Mouse (Mus musculus): ENCODE measurements at regions not wholly inside any gene's neighbourhood (a gene's known extent, or its start where the extent isn't known, plus 50 kb on each side); places are given as distances from the start of the nearest gene placed in this dataset.
"Not testable (repeated sequence)": the region's sequence is repeated elsewhere in the genome, so short reads cannot be mapped to it uniquely, and the experiment has no call there.

DNA sequence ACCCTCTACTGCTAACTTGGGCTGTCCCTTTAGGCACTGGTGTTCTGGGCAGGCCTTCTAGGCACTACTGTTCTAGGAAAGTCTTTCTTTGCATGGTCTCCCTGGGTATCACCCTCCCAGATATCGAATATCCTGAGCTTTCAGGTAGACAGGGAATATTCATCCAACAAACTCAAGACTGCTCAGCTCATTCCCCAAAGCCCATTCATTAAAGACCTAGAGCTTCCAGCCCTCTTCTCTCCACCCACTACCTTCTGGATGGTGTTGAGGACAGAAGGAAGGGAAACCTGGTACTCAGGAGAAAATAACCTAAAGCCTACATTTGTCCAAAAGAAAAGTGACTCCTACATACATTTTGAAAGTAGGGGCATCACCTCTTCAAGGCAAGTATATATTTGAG lies 420.0 kb downstream of the Tcerg1l start:
- in situ Hi-C loops (cut with MseI, MboI) = no loop called here

DNA sequence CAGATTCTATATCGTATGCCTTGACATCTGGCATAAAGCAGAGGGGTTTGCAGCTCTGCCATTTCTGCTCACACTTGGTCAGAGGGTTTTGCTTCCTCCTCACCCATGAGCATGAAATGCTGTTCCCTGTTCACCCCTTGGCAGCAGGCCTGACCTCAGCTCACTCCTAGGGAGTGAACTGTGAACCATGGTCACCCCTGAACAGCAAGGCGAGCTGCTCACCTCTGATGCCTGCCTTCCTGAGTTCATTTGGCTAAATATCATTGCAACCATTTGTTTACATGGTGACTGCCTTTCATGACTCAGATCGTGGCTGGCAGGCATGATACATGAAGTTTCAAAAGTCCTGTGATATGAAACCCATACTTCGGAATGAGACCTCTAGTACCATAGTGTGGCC lies 418.2 kb downstream of the Tcerg1l start:
- in situ Hi-C loops (cut with MseI, MboI) = no loop called here

DNA sequence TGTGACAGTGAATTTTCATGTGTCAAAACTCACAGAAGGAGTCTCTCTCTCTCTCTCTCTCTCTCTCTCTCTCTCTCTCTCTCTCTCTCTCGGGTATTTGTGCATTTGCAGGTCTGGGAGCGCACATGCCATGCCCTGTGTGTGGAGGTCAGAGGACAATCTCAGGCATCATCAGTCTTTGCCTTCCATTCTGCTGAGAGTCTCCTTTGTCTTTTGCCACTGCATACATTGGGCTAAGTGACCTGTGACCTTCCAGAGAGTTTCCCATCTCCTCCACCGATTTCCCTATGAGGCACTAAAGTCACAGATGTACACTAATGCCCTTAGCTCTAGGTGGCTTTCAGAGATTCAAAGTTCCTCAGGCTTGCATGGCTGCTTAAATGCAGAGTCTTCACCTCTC lies 391.7 kb downstream of the Tcerg1l start:
- in situ Hi-C loops (cut with MseI, MboI) = no loop called here

GRCm38 (mm10) chr7:138006971-138007370 lies 390.6 kb downstream of the Tcerg1l start:
- in situ Hi-C loops (cut with MseI, MboI) = no loop called here

- in situ Hi-C loops (cut with MseI, MboI) = no loop called here
Measured at GRCm38 (mm10) chr7:138008601-138009000, 388.9 kb downstream of the Tcerg1l start.

GRCm38 (mm10) chr7:138024021-138024420 lies 373.5 kb downstream of the Tcerg1l start:
- in situ Hi-C loops (cut with MseI, MboI) = not testable (repeated sequence)

DNA sequence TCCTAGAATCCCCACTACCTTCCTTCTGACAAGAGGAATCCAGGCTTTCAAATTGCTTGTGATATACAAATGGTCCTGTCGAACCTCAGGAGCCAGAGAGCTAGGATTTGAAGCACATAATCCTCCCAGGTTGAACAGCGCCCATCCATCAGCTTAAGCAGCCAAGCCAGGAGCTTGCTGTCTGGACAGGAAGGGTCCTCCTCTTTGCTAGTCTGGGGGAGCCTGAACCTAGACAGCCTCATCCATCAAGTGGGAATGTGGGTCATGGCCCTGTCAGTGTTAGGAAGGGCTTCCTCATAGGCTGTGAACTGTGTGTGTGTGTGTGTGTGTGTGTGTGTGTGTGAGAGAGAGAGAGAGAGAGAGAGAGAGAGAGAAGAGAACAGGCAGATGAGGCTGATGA lies 345.8 kb downstream of the Tcerg1l start:
- in situ Hi-C loops (cut with MseI, MboI) = no loop called here

DNA sequence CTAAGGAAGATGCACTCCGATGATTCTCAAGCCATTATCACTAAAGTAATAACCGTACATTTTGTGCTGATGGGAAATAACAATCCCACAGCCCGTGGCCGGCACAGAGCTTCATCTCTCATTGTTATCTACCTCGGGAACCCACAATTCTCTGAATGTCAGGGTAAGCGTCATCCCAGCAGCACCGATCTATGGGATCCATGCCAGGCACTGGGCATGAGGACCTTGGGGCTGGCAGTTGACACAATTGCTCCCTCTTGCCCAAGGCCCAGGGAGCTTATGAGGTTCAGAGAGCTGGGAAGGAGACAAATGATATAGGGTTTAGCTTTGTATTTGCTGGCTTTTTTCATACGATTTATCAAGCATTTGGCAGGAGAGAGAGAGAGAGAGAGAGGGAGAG lies 342.8 kb downstream of the Tcerg1l start:
- in situ Hi-C loops (cut with MseI, MboI) = no loop called here

DNA sequence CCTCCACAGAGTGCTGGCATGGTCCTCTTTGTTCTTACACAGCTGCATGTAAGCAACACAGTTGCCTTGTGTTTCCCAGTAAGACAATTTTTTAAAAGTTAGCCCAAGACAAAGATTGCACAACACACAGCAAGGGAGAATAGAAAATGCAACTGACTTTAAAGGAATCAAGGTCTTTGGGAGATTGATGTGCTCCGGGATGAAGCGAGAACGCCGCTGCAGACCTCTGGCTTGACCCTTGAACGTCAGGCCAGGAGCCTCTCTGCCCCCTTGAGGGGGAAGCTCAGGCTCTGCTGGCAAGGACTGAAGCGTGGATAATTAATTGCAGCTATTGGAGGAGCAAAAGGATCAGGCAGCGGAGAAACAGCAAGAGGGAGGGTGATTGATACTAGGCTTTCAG lies 336.4 kb downstream of the Tcerg1l start:
- in situ Hi-C loops (cut with MseI, MboI) = no loop called here

- in situ Hi-C loops (cut with MseI, MboI) = no loop called here
Measured at GRCm38 (mm10) chr7:138066921-138067320, 330.6 kb downstream of the Tcerg1l start.

DNA sequence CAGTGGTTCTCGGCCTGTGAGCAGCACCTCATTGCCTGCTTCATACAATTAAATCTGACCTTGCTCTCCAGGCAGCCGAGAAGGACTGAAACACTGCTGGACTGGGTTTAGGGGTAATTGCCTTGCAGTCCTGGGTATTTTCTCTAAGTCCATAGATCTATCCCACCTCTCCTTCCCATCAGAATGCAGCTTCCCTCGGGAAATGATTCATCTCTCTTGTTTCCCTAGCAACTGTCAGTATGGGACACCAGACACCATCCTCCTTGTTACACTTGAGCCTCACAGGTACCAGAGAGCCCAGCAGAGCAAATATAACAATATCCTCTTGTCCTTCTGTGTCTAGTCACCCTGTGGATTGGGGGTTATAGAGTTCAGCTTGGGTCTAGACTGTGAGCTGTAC lies 322.3 kb downstream of the Tcerg1l start:
- in situ Hi-C loops (cut with MseI, MboI) = no loop called here

- in situ Hi-C loops (cut with MseI, MboI) = no loop called here
Measured at GRCm38 (mm10) chr7:138083980-138084379, 313.6 kb downstream of the Tcerg1l start.

DNA sequence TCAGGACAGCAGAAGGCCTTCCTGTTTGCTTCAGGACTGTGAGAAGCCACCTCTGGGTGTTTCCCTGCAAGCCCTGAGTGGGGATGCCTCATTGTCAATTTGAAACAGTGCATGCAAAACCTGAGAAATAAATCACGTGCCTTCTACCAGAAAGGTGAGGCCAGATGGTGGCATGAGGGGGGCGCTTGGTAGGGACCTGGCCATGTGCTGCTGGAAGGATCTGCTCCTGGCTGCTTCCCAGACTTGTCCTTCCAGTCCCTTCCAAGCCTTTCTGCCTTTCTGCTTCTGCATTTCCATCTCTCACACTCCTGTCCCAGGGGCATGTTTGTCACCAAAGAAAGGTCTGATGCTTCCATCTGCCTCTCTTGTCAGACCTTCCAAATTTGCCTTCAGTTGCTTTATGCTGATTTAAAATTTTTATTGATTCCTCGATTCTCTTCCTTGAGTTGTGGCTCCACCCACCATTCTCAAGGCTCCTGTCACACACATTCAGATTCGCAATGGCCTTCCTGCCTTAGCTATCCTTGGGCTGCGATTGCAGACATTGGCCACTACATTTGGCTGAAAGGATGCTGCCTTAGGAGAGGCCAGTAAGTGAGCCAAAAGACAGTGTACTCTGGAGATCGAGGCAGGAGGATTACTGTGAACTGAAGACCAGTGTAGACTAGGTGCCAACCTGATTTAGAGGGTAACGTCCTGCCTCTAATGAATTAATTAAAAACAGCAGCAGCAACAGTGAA lies 289.9 kb downstream of the Tcerg1l start:
- in situ Hi-C loops (cut with MseI, MboI) = no loop called here

DNA sequence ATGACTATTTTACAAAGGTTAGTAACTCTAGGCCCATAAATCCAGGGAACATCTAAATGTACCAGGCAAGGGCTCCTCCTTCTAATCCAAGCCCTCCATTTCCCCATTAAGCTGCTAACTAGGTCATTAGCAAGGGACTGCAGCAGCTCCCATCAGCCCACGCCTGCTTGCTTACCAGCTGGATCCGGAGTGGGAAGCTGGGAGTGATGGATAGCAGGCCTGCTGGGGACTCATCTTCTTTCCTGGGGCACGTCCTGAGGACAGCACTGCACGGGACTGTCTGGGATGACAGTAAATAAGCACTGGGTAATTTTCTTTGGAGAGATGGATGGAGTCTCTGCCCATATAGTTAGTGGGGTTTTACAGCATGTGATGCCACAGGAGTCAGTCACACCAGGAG lies 276.0 kb downstream of the Tcerg1l start:
- in situ Hi-C loops (cut with MseI, MboI) = no loop called here

DNA sequence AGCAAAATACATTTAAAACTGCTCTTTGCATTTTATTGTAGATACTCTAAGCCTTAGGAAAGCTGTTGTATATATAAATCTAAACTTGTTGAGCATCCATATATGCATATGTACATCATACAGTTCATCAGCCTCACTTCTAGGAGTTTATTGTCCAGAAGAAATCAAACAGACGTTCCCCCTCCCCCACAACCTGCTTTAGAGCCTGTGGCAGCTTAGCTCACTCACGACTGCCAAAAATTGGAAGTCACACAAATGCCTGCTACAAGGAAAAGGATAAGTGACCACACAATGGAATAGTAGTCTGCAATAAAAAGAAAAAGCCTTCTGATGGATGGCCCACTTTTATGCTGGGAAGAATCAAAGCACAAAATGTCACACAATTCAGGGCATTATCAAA lies 267.8 kb downstream of the Tcerg1l start:
- in situ Hi-C loops (cut with MseI, MboI) = no loop called here

DNA sequence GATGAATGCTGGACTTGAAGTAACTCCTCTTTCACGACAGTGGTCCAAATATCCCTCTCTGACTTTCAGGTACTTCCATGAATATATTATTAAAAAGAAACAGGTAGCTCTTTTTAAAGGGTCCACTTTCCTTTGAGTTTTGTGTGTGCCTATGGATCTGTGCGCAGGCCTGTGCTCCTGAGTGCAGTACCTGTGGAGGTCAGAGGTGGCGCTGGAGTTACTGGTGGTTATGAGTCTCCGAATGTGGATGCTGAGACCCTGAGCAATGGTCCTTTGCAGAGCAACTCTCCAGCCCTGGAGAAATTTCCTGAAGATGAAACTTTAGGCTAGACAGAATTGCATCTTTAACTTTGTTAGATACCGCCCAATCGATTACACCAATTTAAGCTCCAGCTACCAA lies 264.1 kb downstream of the Tcerg1l start:
- in situ Hi-C loops (cut with MseI, MboI) = no loop called here

DNA sequence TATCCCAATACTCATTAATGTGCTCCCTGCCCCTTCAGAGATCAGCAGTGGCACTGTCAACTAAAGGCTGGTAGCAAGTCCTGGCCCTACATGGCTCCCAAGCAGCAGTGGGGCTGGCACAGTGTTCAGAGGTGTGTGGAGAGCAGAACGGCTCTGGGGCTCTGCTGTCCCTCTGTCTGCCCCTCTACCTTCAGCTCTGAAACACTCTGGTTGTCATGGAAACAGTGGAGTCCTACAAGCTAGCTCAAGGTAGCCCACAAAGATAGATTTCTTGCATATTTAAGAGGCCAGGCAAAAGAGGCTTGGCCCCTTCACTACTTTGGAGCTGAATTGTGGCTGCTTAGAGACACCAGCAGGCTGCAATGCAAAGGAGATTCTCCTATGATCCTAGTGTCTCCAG lies 259.6 kb downstream of the Tcerg1l start:
- in situ Hi-C loops (cut with MseI, MboI) = no loop called here

DNA sequence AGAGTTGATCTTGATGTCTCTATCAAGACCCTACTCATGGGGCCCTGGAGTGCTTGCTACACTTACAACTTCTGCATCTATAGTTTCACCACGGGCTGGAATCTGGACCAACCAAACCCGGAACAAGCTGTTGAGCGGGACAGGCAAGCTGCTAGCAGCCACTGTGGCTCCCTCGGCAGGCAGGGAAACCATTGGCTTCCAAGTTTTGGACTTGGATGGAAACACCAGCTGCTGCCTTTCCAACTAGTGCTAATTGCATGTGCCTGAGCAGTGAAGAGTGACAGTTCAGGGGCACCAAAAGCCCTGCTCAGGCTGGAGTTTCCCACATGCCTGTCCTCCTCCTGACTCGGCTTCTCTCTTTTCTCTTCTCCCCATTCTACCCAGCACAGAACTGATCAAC lies 257.8 kb downstream of the Tcerg1l start:
- in situ Hi-C loops (cut with MseI, MboI) = no loop called here

- in situ Hi-C loops (cut with MseI, MboI) = no loop called here
Measured at GRCm38 (mm10) chr7:138149496-138149895, 248.0 kb downstream of the Tcerg1l start.

DNA sequence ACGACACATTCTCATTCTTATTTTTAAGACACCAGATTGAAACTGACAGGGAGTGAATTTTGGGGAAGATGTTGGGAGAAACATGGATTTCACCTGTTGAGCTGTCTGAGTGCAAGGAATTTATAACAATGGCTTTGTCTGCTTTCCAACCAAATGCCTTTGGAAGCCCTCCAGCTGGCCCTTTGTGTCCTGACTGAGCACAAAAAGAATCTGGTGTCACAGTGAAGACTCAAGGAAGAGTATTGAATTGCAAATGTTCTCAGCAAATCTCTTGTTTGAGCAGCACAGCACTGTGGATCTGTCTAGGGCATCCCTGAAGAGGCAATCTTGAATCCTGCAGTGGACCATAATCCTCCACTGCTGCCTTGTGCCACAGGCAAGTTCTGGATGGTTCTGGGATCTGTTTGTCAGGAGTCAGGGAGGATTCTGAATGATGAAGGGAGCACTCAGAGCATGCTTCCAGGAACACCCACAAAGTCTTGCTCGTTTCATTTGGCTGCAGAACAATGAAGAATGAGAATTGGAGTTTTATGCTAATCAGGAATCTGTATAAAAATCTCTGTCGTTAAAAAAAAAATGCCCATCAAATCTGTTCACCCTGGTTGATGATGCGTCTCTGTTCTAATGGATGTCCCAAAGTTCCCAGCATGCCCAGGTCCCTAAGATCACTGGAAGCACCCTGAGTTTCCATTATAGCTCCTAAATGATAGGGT lies 243.9 kb downstream of the Tcerg1l start:
- in situ Hi-C loops (cut with MseI, MboI) = no loop called here

All from mouse trophoblast stem cell (cell line).